Mouse (Mus musculus): ENCODE results near the gene Fth1.

- TF ChIP-seq CTCF (IDR thresholded peaks at IDR 0.05; ENCODE audit: low read depth) (peak; percentile 80), EP300 (IDR thresholded peaks at IDR 0.05; ENCODE audit: low read depth) (no peak)
These were observed 12.7 kb downstream of the Fth1 start for GRCm38 (mm10) chr19:9993036-9993656.

Data from heart, postnatal 0 days (tissue).